Mouse (Mus musculus) layer of hippocampus, adult 11-12 months (tissue): Measurements from ENCODE around the gene Map3k3.
"Not testable (repeated sequence)": the region's sequence is repeated elsewhere in the genome, so short reads cannot be mapped to it uniquely, and the experiment has no call there.

Source experiments
- DNase-seq: peaks from one replicate; pipeline ENCODE4 v3.0.0; 2022; ENCODE audit warnings: low spot score

Map3k3 gene

DNA sequence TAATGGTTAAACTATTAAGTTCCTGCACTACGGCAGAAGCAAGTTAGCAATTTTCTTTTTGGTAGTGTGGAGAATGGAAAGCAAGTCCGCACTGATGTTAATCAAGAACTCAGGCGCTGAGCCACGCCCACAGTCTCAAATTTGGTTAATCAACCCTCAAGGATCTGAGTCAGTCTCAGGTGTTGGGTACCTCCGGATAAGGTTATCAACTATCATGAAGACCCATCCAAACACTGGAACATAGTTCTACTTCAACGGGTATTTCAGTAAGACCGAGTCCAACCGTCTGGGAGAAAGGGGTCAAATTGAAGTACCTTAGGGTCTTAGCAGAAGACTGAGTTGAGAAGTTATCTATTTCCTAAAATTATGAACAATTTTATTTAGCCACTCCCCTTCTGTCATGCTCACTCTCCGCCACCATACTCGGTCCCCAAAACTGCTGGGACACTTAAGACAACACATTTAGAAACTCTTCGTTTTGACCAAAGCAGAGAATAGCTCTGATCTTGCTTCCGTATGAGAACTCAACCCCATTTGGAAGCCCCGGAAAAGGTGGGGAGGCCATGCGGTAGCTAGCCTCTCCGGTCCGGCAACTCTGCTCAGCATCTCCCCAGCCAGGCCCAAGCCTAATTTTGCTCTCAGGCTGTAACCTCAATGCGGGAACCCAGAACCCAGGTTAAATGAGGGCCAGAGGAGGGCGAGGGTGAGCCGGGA lies 108.4 kb downstream of the Map3k3 start:
- no peak for DNase-seq

- DNase-seq: peak; percentile 95
Measured at GRCm38 (mm10) chr11:106193371-106194154, 109.2 kb downstream of the Map3k3 start.

DNA sequence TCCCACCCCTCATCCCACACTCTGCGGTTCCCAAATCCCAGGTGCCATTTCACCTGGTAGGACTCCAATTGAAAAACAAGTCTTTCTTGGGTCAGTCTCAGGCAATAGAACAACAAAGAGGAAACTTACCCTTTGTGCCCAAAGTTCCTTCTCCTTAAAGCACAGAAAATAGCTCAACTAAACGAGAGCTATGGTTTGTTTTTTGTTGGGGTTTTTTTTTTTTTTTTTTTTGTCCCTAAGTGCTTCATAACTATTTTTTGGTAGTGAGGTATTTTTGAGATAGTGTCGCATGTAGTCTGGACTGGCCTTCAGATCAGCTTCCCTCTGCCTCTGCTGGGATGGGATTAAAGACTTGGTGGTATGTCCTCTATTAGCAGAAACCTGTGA lies 109.7 kb downstream of the Map3k3 start:
- no peak for DNase-seq

GRCm38 (mm10) chr11:106194891-106195290 lies 110.5 kb downstream of the Map3k3 start:
- no peak for DNase-seq

DNA sequence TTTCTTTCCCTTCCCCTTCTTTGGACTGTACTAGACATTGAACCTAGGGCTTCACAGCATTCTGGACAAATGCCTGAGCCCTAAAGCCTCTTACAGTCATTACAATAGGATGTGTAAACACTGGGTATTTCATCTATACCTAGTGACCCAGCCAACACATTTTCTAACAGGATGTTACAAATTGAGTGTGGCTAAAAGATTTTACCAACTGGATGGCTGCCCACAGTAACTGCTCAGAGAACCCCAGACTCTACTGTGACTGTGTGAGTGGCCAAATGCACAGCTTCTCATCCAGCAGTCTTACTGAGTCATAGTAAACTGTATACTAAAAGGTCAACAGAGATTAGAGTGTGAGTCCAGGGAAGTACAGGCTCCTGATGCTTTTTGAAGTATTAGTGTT lies 110.9 kb downstream of the Map3k3 start:
- no peak for DNase-seq

- no peak for DNase-seq
Measured at GRCm38 (mm10) chr11:106198277-106198676, 113.9 kb downstream of the Map3k3 start.

DNA sequence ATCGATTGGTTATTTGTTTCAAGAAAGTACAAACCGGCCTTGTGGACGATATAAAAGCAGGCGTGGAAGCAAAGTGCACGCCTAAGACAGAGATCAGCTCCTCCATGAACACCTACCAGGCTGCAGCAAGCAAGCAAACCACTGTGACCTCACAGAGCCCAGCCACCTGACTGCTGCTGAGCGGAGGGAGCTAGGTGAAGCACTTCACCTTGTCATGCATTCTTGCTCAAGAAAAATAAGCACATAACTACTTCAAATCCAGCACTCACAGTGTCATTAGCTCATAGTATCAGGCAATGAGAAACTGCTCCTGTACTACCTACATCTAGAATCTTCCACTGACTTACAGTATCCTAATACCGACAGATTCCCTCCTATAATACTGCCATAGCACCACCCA lies 115.6 kb downstream of the Map3k3 start:
- DNase-seq: not testable (repeated sequence)

- no peak for DNase-seq
Measured at GRCm38 (mm10) chr11:106200756-106201155, 116.3 kb downstream of the Map3k3 start.

DNA sequence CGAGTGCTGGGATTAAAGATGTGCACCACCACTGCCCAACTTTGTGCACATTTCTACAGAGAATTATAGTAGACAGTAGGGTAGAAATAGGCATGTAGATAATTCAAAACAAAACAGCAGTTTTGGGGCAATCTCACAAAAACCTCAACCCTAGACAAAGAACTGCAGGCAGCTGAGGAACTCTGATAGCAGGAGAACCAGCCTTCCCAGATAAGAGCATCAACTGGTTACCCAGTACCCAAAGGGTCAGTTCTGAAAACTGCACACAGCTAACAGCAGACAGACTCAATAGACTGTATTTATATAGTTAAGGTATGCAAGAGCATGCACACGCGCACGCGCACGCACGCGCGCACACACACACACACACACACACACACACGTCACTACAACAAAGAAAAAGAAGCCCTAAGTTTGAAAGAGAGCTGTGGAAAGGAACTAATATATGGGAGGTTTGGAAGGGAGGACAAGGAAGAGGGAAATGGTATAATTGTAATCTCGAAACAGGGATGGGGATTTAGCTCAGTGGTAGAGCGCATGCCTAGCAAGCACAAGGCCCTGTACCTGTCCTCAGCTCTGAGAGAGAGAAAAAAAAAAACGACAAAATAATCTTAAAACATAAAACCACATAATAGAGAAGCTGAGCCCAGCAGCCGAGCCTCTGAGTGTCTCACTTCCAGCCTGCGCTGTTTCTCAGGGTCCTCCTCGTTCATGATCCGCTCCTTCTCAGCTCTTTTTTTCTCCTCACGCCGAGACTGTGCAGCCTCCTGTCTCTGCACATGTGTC lies 117.1 kb downstream of the Map3k3 start:
- DNase-seq: no peak

DNA sequence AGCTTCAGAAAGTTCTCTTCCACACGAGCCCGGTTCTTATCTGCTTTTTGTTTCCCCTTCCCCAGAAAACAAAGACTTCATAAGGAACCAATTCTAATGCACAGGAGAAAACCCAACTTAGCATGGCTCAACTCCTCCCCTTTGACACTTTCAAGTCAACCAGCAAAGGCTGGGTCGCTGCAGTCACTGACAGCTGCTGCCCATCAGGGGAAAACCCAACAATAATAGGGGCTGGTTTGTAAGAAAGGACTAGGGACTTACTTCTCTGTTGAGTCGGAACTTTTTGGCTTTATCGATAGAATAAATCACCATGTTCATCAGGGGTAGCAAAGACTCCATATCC lies 117.7 kb downstream of the Map3k3 start, which contains the start of gene Strada:
Strada (minus strand) TSS at position 46 of the 343 bp plus-strand sequence.
- no peak for DNase-seq
